Mouse (Mus musculus) limb, embryonic 15.5 days (tissue): ENCODE results near the gene Dennd1a. TPM values are rescaled to one million over a fixed set of nuclear protein-coding genes. Genes with fewer than 3 reads are reported as not detected.

Source experiments
- ATAC-seq: fragments of 200-750 bp; cut with Nextera tagmentation; 2 replicates; pipeline ENCODE4 v1.8.0; 2017; ENCODE audit warnings: low read depth, moderate TSS enrichment; ENCODE audit not compliant: insufficient number of reproducible peaks, low FRiP score, low TSS enrichment
- H3K27ac ChIP-seq: fragments of 300-500 bp; sonication (generic); 2 replicates; pipeline ENCODE4 v1.5.1; 2015; ENCODE audit warnings: moderate library complexity, mild to moderate bottlenecking, inconsistent platforms
- H3K27me3 ChIP-seq: fragments of 300-500 bp; sonication (generic); 2 replicates; pipeline ENCODE4 v1.6.1; 2015; ENCODE audit warnings: inconsistent platforms
- H3K36me3 ChIP-seq: fragments of 300-500 bp; sonication (generic); 2 replicates; pipeline ENCODE4 v1.6.1; 2015; ENCODE audit warnings: inconsistent platforms
- H3K4me1 ChIP-seq: fragments of 300-500 bp; sonication (generic); 2 replicates; pipeline ENCODE4 v1.6.1; 2015; ENCODE audit warnings: inconsistent platforms
- H3K4me2 ChIP-seq: fragments of 300-500 bp; sonication (generic); 2 replicates; pipeline ENCODE4 v1.6.1; 2015; ENCODE audit warnings: mild to moderate bottlenecking, inconsistent platforms
- H3K4me3 ChIP-seq: fragments of 300-500 bp; sonication (generic); 2 replicates; pipeline ENCODE4 v1.5.1; 2015; ENCODE audit warnings: mild to moderate bottlenecking, inconsistent platforms
- H3K9ac ChIP-seq: fragments of 300-500 bp; sonication (generic); 2 replicates; pipeline ENCODE4 v1.6.1; 2015; ENCODE audit warnings: inconsistent platforms
- H3K9me3 ChIP-seq: fragments of 300-500 bp; sonication (generic); 2 replicates; pipeline ENCODE4 v1.6.1; 2016; ENCODE audit warnings: inconsistent platforms
- WGBS: fragments of 180-500 bp; shearing (Covaris S2); methylation state at CpG from one replicate; pipeline ENCODE4 v1.1.7; 2015; 5-methylcytosine and 5-hydroxymethylcytosine counted together
- polyA plus RNA-seq: library from polyadenylated mRNA; unstranded; fragments of >200 nt; fragmentation: Nextera tagmentation; extraction: Ambion mirVana; gene quantifications from 2 replicates; pipeline ENCODE4 v1.2.1, GENCODE M21; 2015

The Dennd1a gene
- polyA plus RNA-seq, 1 experiment from 2014 or later, result 13.0 TPM

GRCm38 (mm10) chr2:37786461-37786860, 500.7 kb downstream of the Dennd1a start:
- Histone ChIP-seq H3K27ac (no peak overlapping the region), H3K36me3 (no peaks in the 10 kb centered on the region), H3K4me1 (peaks cover 21% of the 10 kb centered on the region), H3K4me2 (peak overlapping the region; percentile 80), H3K4me3 (peak overlapping the region; percentile 41), H3K9ac (no peak overlapping the region), H3K27me3 (peaks cover 21% of the 10 kb centered on the region), H3K9me3 (no peaks in the 10 kb centered on the region)
- WGBS, result 26% methylated on average over 52 of the region's 52 CpGs
- no peak for ATAC-seq

- Histone ChIP-seq H3K4me1 (peaks cover 37% of the 10 kb centered on the region), H3K27ac (no peak overlapping the region), H3K4me3 (no peak overlapping the region), H3K9ac (no peak overlapping the region), H3K27me3 (peaks cover 25% of the 10 kb centered on the region), H3K9me3 (no peaks in the 10 kb centered on the region), H3K36me3 (no peaks in the 10 kb centered on the region), H3K4me2 (no peak overlapping the region)
- no peak for ATAC-seq
- 60% methylated on average over 5 of the region's 5 CpGs for WGBS
Observed at GRCm38 (mm10) chr2:37784473-37784872, 502.7 kb downstream of the Dennd1a start.

GRCm38 (mm10) chr2:37782002-37782401, 505.2 kb downstream of the Dennd1a start:
- Histone ChIP-seq H3K36me3 (no peaks in the 10 kb centered on the region), H3K4me3 (no peak overlapping the region), H3K4me1 (peaks cover 33% of the 10 kb centered on the region), H3K27ac (no peak overlapping the region), H3K27me3 (peaks cover 30% of the 10 kb centered on the region), H3K9ac (no peak overlapping the region), H3K9me3 (no peaks in the 10 kb centered on the region), H3K4me2 (no peak overlapping the region)
- WGBS, result 15% methylated on average over 7 of the region's 7 CpGs
- no peak for ATAC-seq

GRCm38 (mm10) chr2:37781421-37781820, 505.8 kb downstream of the Dennd1a start:
- Histone ChIP-seq H3K27me3 (peaks cover 32% of the 10 kb centered on the region), H3K4me1 (peaks cover 35% of the 10 kb centered on the region), H3K4me2 (no peak overlapping the region), H3K9ac (no peak overlapping the region), H3K27ac (no peak overlapping the region), H3K9me3 (no peaks in the 10 kb centered on the region), H3K4me3 (no peak overlapping the region), H3K36me3 (no peaks in the 10 kb centered on the region)
- ATAC-seq, result no peak
- 47% methylated on average over 3 of the region's 3 CpGs for WGBS

GRCm38 (mm10) chr2:37780270-37780929, 506.8 kb downstream of the Dennd1a start:
- no peak overlapping the region for H3K27ac ChIP-seq
- no peaks in the 10 kb centered on the region for H3K36me3 ChIP-seq
- 7% methylated on average over 14 of the region's 14 CpGs for WGBS
- H3K9ac ChIP-seq, result no peak overlapping the region
- H3K4me2 ChIP-seq, result no peak overlapping the region
- no peak for ATAC-seq
- peaks cover 38% of the 10 kb centered on the region for H3K4me1 ChIP-seq
- no peaks in the 10 kb centered on the region for H3K9me3 ChIP-seq
- peak overlapping the region; percentile 7; the same call in 1 of the 2 replicates for H3K4me3 ChIP-seq
- H3K27me3 ChIP-seq, result peaks cover 32% of the 10 kb centered on the region

GRCm38 (mm10) chr2:37777958-37778720, 509.1 kb downstream of the Dennd1a start:
- 45% methylated on average over 10 of the region's 10 CpGs for WGBS

GRCm38 (mm10) chr2:37776611-37777411, 510.4 kb downstream of the Dennd1a start:
- H3K36me3 ChIP-seq, result no peaks in the 10 kb centered on the region
- peaks cover 30% of the 10 kb centered on the region for H3K27me3 ChIP-seq
- peak overlapping the region; percentile 39 for H3K4me2 ChIP-seq
- no peak overlapping the region for H3K27ac ChIP-seq
- H3K4me3 ChIP-seq, result peak overlapping the region; percentile 21; the same call in 1 of the 2 replicates
- no peaks in the 10 kb centered on the region for H3K9me3 ChIP-seq
- H3K9ac ChIP-seq, result no peak overlapping the region
- no peak for ATAC-seq
- WGBS, result 17% methylated on average over 20 of the region's 20 CpGs
- H3K4me1 ChIP-seq, result peaks cover 40% of the 10 kb centered on the region

More at GRCm38 (mm10) chr2:37777958-37778720, 509.1 kb downstream of the Dennd1a start:
- Histone ChIP-seq H3K4me2 (no peak overlapping the region), H3K27me3 (peaks cover 26% of the 10 kb centered on the region), H3K36me3 (no peaks in the 10 kb centered on the region), H3K4me1 (peaks cover 40% of the 10 kb centered on the region), H3K9me3 (no peaks in the 10 kb centered on the region), H3K4me3 (no peak overlapping the region), H3K27ac (no peak overlapping the region), H3K9ac (no peak overlapping the region)
- no peak for ATAC-seq

- ATAC-seq, result no peak
Observed at GRCm38 (mm10) chr2:37776016-37776415, 511.2 kb downstream of the Dennd1a start, which contains the start of gene Crb2. Gene Crb2, plus strand, starts transcription at chr2:37776249.

GRCm38 (mm10) chr2:37774571-37774970, 512.6 kb downstream of the Dennd1a start:
- Histone ChIP-seq H3K4me3 (no peak overlapping the region), H3K9ac (no peak overlapping the region), H3K9me3 (no peaks in the 10 kb centered on the region), H3K36me3 (no peaks in the 10 kb centered on the region), H3K27ac (no peak overlapping the region), H3K27me3 (peaks cover 27% of the 10 kb centered on the region), H3K4me2 (no peak overlapping the region), H3K4me1 (peaks cover 44% of the 10 kb centered on the region)
- WGBS, result 12% methylated on average over 5 of the region's 5 CpGs
- no peak for ATAC-seq

More at GRCm38 (mm10) chr2:37776016-37776415, 511.2 kb downstream of the Dennd1a start, which contains the start of gene Crb2:
- H3K36me3 ChIP-seq, result no peaks in the 10 kb centered on the region
- 11% methylated on average over 18 of the region's 18 CpGs for WGBS
- no peak within 1 kb of the TSS for H3K27ac ChIP-seq
- H3K4me2 ChIP-seq, result peak within 1 kb of the TSS; percentile 39
- H3K27me3 ChIP-seq, result peaks cover 30% of the 10 kb centered on the region
- H3K4me3 ChIP-seq, result peak within 1 kb of the TSS; percentile 21
- H3K9ac ChIP-seq, result no peak within 1 kb of the TSS
- H3K4me1 ChIP-seq, result peaks cover 45% of the 10 kb centered on the region
- no peaks in the 10 kb centered on the region for H3K9me3 ChIP-seq

- Histone ChIP-seq H3K4me1 (peaks cover 60% of the 10 kb centered on the region), H3K9me3 (no peaks in the 10 kb centered on the region), H3K27me3 (peaks cover 15% of the 10 kb centered on the region), H3K36me3 (no peaks in the 10 kb centered on the region), H3K4me3 (peak overlapping the region; percentile 37), H3K27ac (no peak overlapping the region), H3K9ac (no peak overlapping the region), H3K4me2 (peak overlapping the region; percentile 53)
- ATAC-seq, result peak; percentile 25; the same call in 1 of the 2 replicates
- WGBS, result 1% methylated on average over 18 of the region's 18 CpGs
Observed at GRCm38 (mm10) chr2:37771618-37772285, 515.4 kb downstream of the Dennd1a start.

GRCm38 (mm10) chr2:37769793-37770192, 517.4 kb downstream of the Dennd1a start:
- Histone ChIP-seq H3K4me3 (no peak overlapping the region), H3K9ac (no peak overlapping the region), H3K4me2 (no peak overlapping the region), H3K27ac (peak overlapping the region; percentile 79), H3K27me3 (peaks cover 4% of the 10 kb centered on the region; the same call in 1 of the 2 replicates), H3K36me3 (no peaks in the 10 kb centered on the region), H3K4me1 (peaks cover 70% of the 10 kb centered on the region), H3K9me3 (no peaks in the 10 kb centered on the region)
- ATAC-seq, result no peak
- WGBS, result 78% methylated on average over 8 of the region's 8 CpGs
